Mouse (Mus musculus) midbrain, postnatal 0 days (tissue): ENCODE results near the gene Myh9. TPM values are rescaled to one million over a fixed set of nuclear protein-coding genes. Genes with fewer than 3 reads are reported as not detected.

Experiments
- ATAC-seq: fragments of 200-750 bp; cut with Nextera tagmentation; 2 replicates; pipeline ENCODE4 v1.8.0; 2017; ENCODE audit warnings: moderate number of reproducible peaks, mild to moderate bottlenecking, moderate TSS enrichment, moderate library complexity; ENCODE audit not compliant: low FRiP score
- DNase-seq: peaks from one replicate; pipeline ENCODE4 v3.0.0-alpha.2; 2015; ENCODE audit warnings: low spot score
- H3K27ac ChIP-seq: fragments of 300-500 bp; sonication (generic); 2 replicates; pipeline ENCODE4 v1.5.1; 2014; ENCODE audit warnings: low read depth, mild to moderate bottlenecking, low read length, mixed read lengths
- H3K27me3 ChIP-seq: fragments of 300-500 bp; sonication (generic); 2 replicates; pipeline ENCODE4 v1.6.1; 2014; ENCODE audit warnings: low read length, control low read depth, mixed read lengths; ENCODE audit not compliant: insufficient read depth
- H3K36me3 ChIP-seq: fragments of 300-500 bp; sonication (generic); 2 replicates; pipeline ENCODE4 v1.6.1; 2014; ENCODE audit warnings: low read length, control low read depth, mixed read lengths; ENCODE audit not compliant: insufficient read depth
- H3K4me1 ChIP-seq: fragments of 300-500 bp; sonication (generic); 2 replicates; pipeline ENCODE4 v1.6.1; 2014; ENCODE audit warnings: mild to moderate bottlenecking, control low read depth, antibody characterized with exemption, low read length, mixed read lengths; ENCODE audit not compliant: insufficient read depth
- H3K4me2 ChIP-seq: fragments of 300-500 bp; sonication (generic); 2 replicates; pipeline ENCODE4 v1.6.1; 2014; ENCODE audit warnings: low read depth, mild to moderate bottlenecking, low read length, mixed read lengths; ENCODE audit not compliant: poor library complexity, severe bottlenecking
- H3K4me3 ChIP-seq: fragments of 300-500 bp; sonication (generic); 2 replicates; pipeline ENCODE4 v1.5.1; 2014; ENCODE audit warnings: low read depth, mild to moderate bottlenecking, low read length, moderate library complexity
- H3K9ac ChIP-seq: fragments of 300-500 bp; sonication (generic); replicated peaks from 2 replicates; pipeline ENCODE4 v1.6.1; 2014; ENCODE audit warnings: mild to moderate bottlenecking, low read length, moderate library complexity, mixed read lengths; ENCODE audit not compliant: poor library complexity, severe bottlenecking
- H3K9me3 ChIP-seq: fragments of 300-500 bp; sonication (generic); 2 replicates; pipeline ENCODE4 v1.6.1; 2016; ENCODE audit warnings: low read length, control low read depth
- CTCF ChIP-seq: IDR thresholded peaks from 2 replicates; pipeline ENCODE4 v1.5.1; 2016; ENCODE audit warnings: antibody characterized with exemption, mild to moderate bottlenecking
- WGBS: fragments of 180-500 bp; shearing (Covaris S2); extraction: QIAGEN DNeasy Blood & Tissue Kit; methylation state at CpG from one replicate; pipeline ENCODE4 v1.1.7; 2014; 5-methylcytosine and 5-hydroxymethylcytosine counted together
- polyA plus RNA-seq: library from polyadenylated mRNA; unstranded; fragments of >200 nt; fragmentation: Nextera tagmentation; extraction: Ambion mirVana; gene quantifications from 2 replicates; pipeline ENCODE4 v1.2.1, GENCODE M21; 2015
- total RNA-seq: library from RNA; depleted of rRNA; stranded (reverse); fragments of >200 nt; gene quantifications from 2 replicates; pipeline ENCODE4 v1.2.3, GENCODE M21; 2014; rRNA removed

Myh9 gene
- total RNA-seq = 26.9 and 30.8 TPM in 2 replicates
- polyA plus RNA-seq = 6.4 and 8.2 TPM in 2 replicates

DNA sequence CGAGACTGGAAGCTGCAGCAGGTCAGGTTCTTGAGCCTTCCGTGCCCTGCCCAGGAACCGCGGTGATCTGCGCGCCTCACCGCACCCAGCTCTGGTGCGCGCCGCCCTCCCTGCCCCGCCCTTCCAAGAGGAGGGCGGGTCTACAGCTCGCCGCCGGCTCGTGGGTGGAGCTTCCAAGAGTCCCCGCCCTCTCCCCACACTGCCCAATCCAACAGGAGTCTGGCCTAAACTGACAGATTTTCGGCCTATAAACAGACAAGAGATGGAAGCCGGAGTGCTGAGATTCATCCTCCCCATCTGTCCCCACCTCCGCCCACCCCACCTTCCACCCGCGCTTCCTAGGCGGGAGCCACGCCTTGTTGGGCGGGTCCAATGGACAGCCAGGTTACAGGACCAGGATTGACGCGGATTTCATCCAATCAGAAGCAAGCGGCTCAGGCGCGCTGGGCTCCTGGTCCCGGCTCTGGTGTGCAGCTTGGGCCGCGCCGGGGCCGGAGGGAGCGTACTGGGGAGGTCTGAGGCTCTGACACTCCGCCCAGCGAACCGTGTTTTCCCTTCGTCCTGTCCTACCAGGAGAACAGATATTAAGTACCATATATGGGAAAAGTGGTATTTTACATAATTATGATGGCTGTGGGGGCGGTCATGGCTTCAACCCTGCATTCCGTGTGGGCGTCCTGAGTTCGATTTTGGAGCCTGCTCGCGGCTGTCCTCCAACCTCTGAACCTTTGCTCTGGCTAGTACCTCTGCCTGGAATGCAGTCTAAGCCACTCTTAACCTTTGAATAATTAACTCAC is at the start of gene Myh9:
Gene Myh9 (minus strand): TSS at position 129 of the 797 bp plus-strand sequence.
- Histone ChIP-seq H3K4me3 (peak within 1 kb of the TSS; percentile 59), H3K4me1 (peaks cover 8% of the 10 kb centered on the region; the same call in 1 of the 2 replicates), H3K4me2 (peak within 1 kb of the TSS; percentile 88), H3K27ac (peak within 1 kb of the TSS; percentile 73), H3K9ac (peak within 1 kb of the TSS; percentile 61), H3K9me3 (no peaks in the 10 kb centered on the region), H3K27me3 (no peaks in the 10 kb centered on the region), H3K36me3 (no peaks in the 10 kb centered on the region)
- WGBS = 0% methylated on average over 44 of the region's 46 CpGs
- no peak for TF ChIP-seq CTCF
- DNase-seq = peak; percentile 100
- peak; percentile 99 for ATAC-seq

DNA sequence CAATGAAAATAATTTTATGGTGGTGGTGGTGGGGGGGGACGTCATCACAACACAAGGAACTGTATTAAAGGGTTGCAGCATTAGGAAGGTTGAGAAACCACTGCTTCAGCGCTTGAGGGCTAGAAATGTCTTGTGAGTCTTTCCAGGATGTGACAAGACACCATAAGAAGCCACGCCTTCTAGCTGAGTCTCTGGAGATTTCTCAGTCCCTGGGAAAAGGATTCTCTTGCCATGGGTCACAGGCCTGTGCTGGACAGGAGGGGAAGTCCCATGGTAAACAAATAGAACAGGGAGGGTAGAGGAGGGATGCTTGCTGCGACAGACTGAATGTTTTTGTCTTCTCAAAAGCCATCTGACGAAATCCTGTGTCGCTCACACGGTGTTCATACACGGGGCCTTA is 49.8 kb upstream of the Myh9 start:
- Histone ChIP-seq H3K9me3 (no peaks in the 10 kb centered on the region), H3K36me3 (no peaks in the 10 kb centered on the region), H3K27ac (no peak overlapping the region), H3K4me3 (no peak overlapping the region), H3K9ac (no peak overlapping the region), H3K27me3 (no peaks in the 10 kb centered on the region), H3K4me1 (no peaks in the 10 kb centered on the region), H3K4me2 (no peak overlapping the region)
- no peak for TF ChIP-seq CTCF
- 85% methylated on average over 8 of the region's 8 CpGs for WGBS
- ATAC-seq (no peak), DNase-seq (no peak)

DNA sequence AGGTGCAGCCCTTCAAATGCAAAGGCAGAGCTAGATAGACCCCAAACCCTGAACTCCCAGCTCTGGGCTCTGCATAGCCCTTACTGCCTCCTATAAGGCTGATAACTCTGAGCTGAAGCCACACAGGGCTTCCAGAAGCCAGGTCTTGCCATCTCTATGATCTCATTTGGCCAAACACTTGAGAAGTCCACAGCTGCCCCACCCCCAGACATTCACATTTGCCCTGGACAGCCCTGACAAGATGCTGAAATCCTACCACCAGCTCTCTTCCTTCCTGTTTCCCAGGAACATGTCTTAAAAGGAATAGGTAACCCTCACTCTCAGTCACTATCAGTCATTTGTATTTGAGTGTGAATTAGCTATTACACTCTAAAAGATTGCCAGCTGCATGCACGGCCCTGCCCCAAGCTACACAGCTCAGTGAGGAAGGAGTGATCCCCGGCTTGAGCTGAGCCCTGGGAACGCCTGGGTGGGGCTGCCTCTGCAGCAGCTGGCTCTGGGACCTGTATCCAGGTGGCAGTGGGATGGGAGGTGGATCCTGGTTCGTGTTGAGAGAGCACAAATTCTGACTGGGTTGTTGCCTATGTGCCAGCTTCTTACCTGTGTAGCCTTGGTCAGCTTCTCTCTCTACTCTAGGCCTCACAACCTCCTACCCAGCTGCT is 47.9 kb upstream of the Myh9 start:
- Histone ChIP-seq H3K36me3 (no peaks in the 10 kb centered on the region), H3K4me2 (no peak overlapping the region), H3K9me3 (no peaks in the 10 kb centered on the region), H3K27me3 (no peaks in the 10 kb centered on the region), H3K4me1 (no peaks in the 10 kb centered on the region), H3K27ac (no peak overlapping the region), H3K9ac (no peak overlapping the region), H3K4me3 (no peak overlapping the region)
- ATAC-seq (no peak), DNase-seq (no peak)
- 50% methylated on average over 4 of the region's 4 CpGs for WGBS
- TF ChIP-seq CTCF = no peak

DNA sequence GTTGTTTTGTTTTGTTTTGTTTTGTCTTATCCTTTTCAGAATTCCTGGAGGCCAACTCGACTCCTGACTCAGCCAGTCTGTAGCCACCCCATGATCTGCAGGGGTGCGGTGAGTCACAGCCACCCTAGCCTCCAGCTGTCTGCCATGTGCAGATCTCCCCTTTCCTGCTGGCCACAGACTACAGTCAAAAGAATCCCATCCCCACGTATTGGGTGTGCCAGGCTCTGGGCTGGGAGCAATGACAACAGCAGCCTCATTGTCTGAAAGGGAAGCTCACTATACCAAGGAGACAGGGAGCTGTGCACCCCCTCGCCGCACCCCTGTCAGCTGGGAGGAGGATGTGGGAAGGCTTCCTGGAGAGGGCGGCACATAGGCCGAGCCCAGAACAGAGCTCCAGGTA is 46.3 kb upstream of the Myh9 start:
- Histone ChIP-seq H3K27ac (no peak overlapping the region), H3K4me1 (no peaks in the 10 kb centered on the region), H3K4me2 (no peak overlapping the region), H3K4me3 (no peak overlapping the region), H3K9me3 (no peaks in the 10 kb centered on the region), H3K27me3 (no peaks in the 10 kb centered on the region), H3K9ac (no peak overlapping the region), H3K36me3 (no peaks in the 10 kb centered on the region)
- 61% methylated on average over 7 of the region's 7 CpGs for WGBS
- no peak for DNase-seq
- no peak for ATAC-seq
- no peak for TF ChIP-seq CTCF

DNA sequence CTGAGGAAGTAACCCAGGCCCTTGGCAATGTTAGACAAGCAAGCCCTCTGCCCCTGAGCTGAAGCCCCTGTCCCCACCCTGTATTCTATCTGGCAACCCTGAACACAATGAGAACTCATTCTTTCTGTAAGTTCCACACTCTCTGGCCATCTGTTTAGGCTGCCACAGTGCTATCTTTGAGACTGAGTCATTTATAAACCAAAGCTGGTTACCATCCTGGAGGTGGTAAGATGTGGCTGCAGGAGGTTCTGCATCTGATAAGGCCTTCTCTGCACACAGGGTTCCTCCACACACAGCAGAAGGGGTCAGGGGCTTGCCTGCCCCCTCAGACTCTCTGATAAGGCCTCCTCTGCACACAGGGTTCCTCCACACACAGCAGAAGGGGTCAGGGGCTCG is 45.1 kb upstream of the Myh9 start:
- Histone ChIP-seq H3K9ac (no peak overlapping the region), H3K36me3 (no peaks in the 10 kb centered on the region), H3K27ac (no peak overlapping the region), H3K27me3 (no peaks in the 10 kb centered on the region), H3K4me1 (no peaks in the 10 kb centered on the region), H3K9me3 (no peaks in the 10 kb centered on the region), H3K4me2 (no peak overlapping the region), H3K4me3 (no peak overlapping the region)
- 48% methylated on average over 1 of the region's 1 CpGs for WGBS
- no peak for DNase-seq
- TF ChIP-seq CTCF = no peak
- no peak for ATAC-seq
